Mouse (Mus musculus) small intestine, adult 2 months (tissue): ENCODE measurements around the gene Fmo6. TPM values are rescaled to one million over a fixed set of nuclear protein-coding genes. Genes with fewer than 3 reads are reported as not detected.
A peak's percentile ranks its signal among the peaks of the same experiment; 100 is the strongest.

Experiments used
- H3K27ac ChIP-seq: fragments of 200-500 bp; 2 replicates; pipeline ENCODE4 v1.5.1; 2012; ENCODE audit warnings: low read depth, low read length, control low read depth, inconsistent platforms; ENCODE audit not compliant: insufficient read depth
- H3K27me3 ChIP-seq: fragments of 200-500 bp; 2 replicates; pipeline ENCODE4 v1.6.1; 2012; ENCODE audit warnings: mild to moderate bottlenecking, moderate library complexity, low read length, inconsistent platforms; ENCODE audit not compliant: control insufficient read depth, insufficient read depth
- H3K36me3 ChIP-seq: fragments of 200-500 bp; 2 replicates; pipeline ENCODE4 v1.6.1; 2012; ENCODE audit warnings: mild to moderate bottlenecking, low read length, control low read depth, inconsistent platforms; ENCODE audit not compliant: control insufficient read depth, insufficient read depth
- H3K4me1 ChIP-seq: fragments of 200-500 bp; 2 replicates; pipeline ENCODE4 v1.6.1; 2012; ENCODE audit warnings: low read length, inconsistent platforms, mixed read lengths; ENCODE audit not compliant: control insufficient read depth, insufficient read depth, insufficient read length
- H3K4me3 ChIP-seq: fragments of 200-500 bp; 2 replicates; pipeline ENCODE4 v1.5.1; 2012; ENCODE audit warnings: low read depth, mild to moderate bottlenecking, control low read depth, inconsistent platforms, low read length, moderate library complexity
- CTCF ChIP-seq: fragments of 200-500 bp; IDR thresholded peaks from 2 replicates; pipeline ENCODE4 v1.5.1; 2012; ENCODE audit warnings: low read depth, mild to moderate bottlenecking, control low read depth, inconsistent platforms, low read length, moderate library complexity, mixed read lengths; ENCODE audit not compliant: insufficient replicate concordance, insufficient read length; ENCODE audit errors: extremely low read depth
- POLR2A ChIP-seq: fragments of 200-500 bp; IDR thresholded peaks from 2 replicates; pipeline ENCODE4 v1.6.1; 2012; ENCODE audit warnings: low read depth, mild to moderate bottlenecking, control low read depth, inconsistent platforms, low read length, moderate library complexity
- WGBS: fragments of 180-500 bp; shearing (Covaris S2); methylation state at CpG from one replicate; pipeline ENCODE4 v1.1.7; 2018; 5-methylcytosine and 5-hydroxymethylcytosine counted together
- polyA plus RNA-seq: library from polyadenylated mRNA; depleted of rRNA; stranded (reverse); fragments of >200 nt; gene quantifications from 2 replicates; pipeline ENCODE4 v1.2.3, GENCODE M21; 2012

Fmo6 gene
- polyA plus RNA-seq, 1 experiment: not detected

DNA sequence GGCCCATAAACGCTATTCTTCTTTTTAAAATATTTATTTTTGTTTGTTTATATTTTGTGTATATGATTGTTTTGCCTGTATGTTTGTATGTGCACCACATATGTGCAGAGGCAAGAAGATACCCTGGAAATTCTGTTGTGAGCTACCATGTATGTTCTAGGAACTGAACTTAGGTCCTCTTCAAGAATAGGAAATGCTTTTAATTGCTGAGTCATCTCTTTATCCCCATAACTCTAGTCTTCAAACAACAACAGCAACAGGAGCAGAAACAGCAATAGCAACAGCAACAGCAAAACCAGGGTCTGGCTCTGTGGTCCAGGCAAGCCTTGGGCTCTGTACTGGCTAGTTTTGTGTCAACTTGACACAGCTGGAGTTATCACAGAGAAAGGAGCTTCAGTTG, 12.4 kb upstream of the Fmo6 start:
- no peak overlapping the region for H3K4me3 ChIP-seq
- 0 out of 2 replicates have a peak, but pooled peaks cover 2% of the 10 kb centered on the region for H3K4me1 ChIP-seq
- TF ChIP-seq CTCF: no peak
- TF ChIP-seq POLR2A: no peak
- no peaks in the 10 kb centered on the region for H3K27me3 ChIP-seq
- no peak overlapping the region for H3K27ac ChIP-seq
- no peaks in the 10 kb centered on the region for H3K36me3 ChIP-seq
- 91% methylated on average over 1 of the region's 1 CpGs for WGBS

- TF ChIP-seq POLR2A (no peak), CTCF (no peak)
- WGBS: 94% methylated on average over 6 of the region's 6 CpGs
- no peaks in the 10 kb centered on the region for H3K4me1 ChIP-seq
- H3K36me3 ChIP-seq: no peaks in the 10 kb centered on the region
- no peak overlapping the region for H3K27ac ChIP-seq
- H3K4me3 ChIP-seq: no peak overlapping the region
- no peaks in the 10 kb centered on the region for H3K27me3 ChIP-seq
Observed at GRCm38 (mm10) chr1:162947934-162948333, 10.6 kb upstream of the Fmo6 start.

- Histone ChIP-seq H3K36me3 (no peaks in the 10 kb centered on the region), H3K27ac (no peak overlapping the region), H3K4me1 (no peaks in the 10 kb centered on the region), H3K27me3 (no peaks in the 10 kb centered on the region), H3K4me3 (no peak overlapping the region)
- 50% methylated on average over 4 of the region's 4 CpGs for WGBS
- TF ChIP-seq CTCF: peak; percentile 5; the same call in 1 of the 2 replicates
- TF ChIP-seq POLR2A: no peak
Observed at GRCm38 (mm10) chr1:162946837-162947558, 9.7 kb upstream of the Fmo6 start.

DNA sequence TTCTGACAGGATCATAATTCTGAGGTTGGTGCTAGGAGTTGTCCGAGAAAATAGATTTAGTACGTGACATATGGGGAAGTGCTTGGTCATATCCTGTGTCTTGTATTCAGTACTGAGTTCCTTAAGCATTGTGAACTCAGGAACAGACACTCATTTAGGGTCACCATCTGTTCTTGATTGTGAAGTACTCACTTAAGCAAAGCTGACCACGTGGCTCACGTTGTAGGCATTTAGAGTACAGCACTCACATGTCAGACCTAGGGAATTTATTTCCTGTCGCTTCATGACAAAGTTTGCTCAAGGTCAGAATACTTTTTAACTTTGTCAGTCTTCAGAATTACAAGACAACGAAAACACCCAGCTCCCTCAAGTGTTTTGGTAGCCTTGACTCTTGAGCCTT, 6.4 kb upstream of the Fmo6 start:
- no peaks in the 10 kb centered on the region for H3K27me3 ChIP-seq
- H3K36me3 ChIP-seq: no peaks in the 10 kb centered on the region
- no peak overlapping the region for H3K27ac ChIP-seq
- H3K4me1 ChIP-seq: no peaks in the 10 kb centered on the region
- H3K4me3 ChIP-seq: no peak overlapping the region
- TF ChIP-seq CTCF: no peak
- TF ChIP-seq POLR2A: no peak
- WGBS: 66% methylated on average over 6 of the region's 6 CpGs

DNA sequence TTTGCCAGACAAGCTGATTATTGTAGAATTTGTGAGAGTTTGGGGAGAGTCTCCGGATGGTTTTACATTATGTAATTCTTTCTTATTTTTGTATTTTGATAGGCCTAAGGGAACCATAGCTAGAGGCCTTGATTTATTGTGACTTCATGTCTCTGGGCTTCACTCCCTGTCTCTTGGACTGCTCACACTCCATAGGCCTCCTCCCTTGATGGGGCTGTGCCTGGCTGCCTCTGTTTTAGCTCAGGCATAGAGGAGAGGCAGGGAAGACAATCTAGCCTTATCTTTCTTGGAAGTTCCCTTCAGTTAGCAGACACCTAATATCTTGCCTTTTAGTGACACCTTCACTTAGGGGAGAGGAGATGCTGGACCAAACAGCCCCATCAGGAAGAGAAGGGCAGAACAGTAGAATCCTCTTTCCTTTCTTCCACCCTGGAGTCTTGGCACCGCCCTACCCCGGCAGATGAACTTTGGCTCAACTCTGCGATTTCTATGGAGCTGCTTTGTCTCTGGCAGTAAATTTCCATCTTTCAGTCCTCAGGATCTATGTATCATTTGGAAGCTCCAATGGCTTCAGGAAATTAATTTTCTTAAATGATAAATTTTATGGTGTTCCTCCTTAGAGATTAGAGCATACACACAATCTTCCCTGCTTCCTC, 1.5 kb upstream of the Fmo6 start:
- Histone ChIP-seq H3K36me3 (no peaks in the 10 kb centered on the region), H3K27ac (0 out of 2 replicates have a peak overlapping the region, but pooled peaks have one; percentile 7), H3K27me3 (no peaks in the 10 kb centered on the region), H3K4me3 (no peak overlapping the region), H3K4me1 (no peaks in the 10 kb centered on the region)
- no peak for TF ChIP-seq POLR2A
- no peak for TF ChIP-seq CTCF
- 59% methylated on average over 4 of the region's 4 CpGs for WGBS

DNA sequence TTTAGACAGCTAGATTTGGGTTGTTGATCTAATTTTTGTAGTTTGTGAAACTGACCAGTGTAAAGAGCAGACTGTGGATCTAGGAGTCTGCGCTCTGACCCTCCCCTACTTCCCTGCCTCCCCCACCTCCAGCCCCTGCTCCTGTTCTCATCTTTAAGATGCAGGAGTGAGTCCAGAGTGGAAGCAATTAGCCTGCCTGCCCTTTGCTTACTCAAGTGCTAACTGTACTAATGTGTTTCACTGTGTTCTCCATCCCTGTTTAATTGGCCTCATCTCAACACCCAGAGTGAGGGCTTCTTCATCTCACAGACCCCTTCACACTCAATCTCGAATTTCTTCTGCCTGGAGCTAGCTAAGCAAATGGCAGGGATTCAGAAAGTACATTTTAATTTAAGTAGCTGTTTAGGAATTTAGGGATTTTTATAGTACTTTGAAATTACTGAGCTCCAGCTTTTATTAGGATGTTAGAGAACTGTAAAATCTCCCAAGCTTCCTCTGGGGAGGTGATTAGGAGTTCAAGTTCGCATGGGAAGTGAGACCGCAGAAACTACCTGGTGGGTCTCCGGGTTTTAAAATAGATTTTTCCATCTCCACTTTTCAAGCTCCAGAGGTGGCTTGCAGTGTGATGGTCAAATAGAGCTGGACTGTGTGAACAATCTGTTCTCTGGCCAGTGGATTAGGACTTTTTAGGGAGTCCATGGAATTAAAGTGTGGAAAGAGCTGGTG, 818 bp upstream of the Fmo6 start:
- Histone ChIP-seq H3K27ac (no peak overlapping the region), H3K4me3 (no peak overlapping the region), H3K27me3 (no peaks in the 10 kb centered on the region), H3K36me3 (no peaks in the 10 kb centered on the region), H3K4me1 (no peaks in the 10 kb centered on the region)
- TF ChIP-seq POLR2A (no peak), CTCF (no peak)
- 70% methylated on average over 5 of the region's 5 CpGs for WGBS

- no peak overlapping the region for H3K27ac ChIP-seq
- WGBS: 78% methylated on average over 4 of the region's 4 CpGs
- H3K36me3 ChIP-seq: no peaks in the 10 kb centered on the region
- TF ChIP-seq CTCF: no peak
- TF ChIP-seq POLR2A: no peak
- H3K4me3 ChIP-seq: no peak overlapping the region
- no peaks in the 10 kb centered on the region for H3K4me1 ChIP-seq
- no peaks in the 10 kb centered on the region for H3K27me3 ChIP-seq
Observed at GRCm38 (mm10) chr1:162934374-162935012, 2.8 kb downstream of the Fmo6 start.
